Mouse (Mus musculus) gastrocnemius, adult 8-10 months (tissue): Measurements from ENCODE around the gene Shank3. TPM values are rescaled to one million over a fixed set of nuclear protein-coding genes. Genes with fewer than 3 reads are reported as not detected.

ENCODE experiments used
- DNase-seq, 2 experiments: peaks; one replicate each; pipeline ENCODE4 v3.0.0; 2022; ENCODE audit warnings: low spot score in 2 of 2
- total RNA-seq, 4 experiments: library from RNA; stranded (reverse); gene quantifications; 2 replicates each; pipeline ENCODE4 v1.2.4; 2022

The Shank3 gene
- total RNA-seq: 10 to 100 TPM in 2 of 4 experiments, 1 to 10 TPM in 2; 5.9 to 11.7 (median 8.8) TPM

DNA sequence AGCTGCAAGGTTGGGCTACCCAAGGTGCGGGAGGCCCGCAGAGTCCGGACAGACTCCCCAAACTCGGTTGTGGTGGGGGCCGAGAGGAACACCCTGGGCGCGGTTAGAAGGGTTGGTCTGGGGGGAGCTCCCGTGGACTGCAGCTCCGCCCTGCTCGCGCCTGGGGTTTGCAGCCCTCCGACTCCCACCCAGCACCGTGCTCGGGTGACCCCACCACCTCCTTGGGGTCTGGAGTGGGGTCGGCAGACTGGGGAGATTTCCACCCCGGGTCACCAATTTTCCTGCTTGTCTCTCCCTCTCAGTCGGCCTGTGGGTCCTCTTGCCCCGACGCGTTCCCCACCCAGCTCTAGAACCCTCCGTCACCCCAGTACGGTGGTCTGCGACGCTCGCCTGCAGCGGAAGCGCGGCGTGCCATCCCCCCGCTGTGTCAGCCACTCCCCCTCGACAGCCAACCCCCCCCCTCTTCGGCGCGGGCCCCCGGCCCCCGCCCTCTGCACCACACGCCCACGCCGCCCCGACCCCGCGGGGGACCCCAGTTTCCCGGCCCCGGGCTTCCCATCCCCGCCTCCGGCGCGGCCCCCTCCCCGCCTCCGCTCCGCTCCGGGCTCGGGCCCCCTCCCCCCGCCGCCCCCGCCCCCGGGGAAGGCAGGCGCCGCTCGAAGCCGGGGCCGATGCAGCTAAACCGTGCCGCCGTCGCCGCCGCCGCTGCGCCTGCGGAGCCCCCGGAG lies at the start of gene Shank3:
Gene Shank3, plus strand, starts transcription at position 663 of the 728 bp plus-strand sequence.
- DNase-seq: no peak

DNA sequence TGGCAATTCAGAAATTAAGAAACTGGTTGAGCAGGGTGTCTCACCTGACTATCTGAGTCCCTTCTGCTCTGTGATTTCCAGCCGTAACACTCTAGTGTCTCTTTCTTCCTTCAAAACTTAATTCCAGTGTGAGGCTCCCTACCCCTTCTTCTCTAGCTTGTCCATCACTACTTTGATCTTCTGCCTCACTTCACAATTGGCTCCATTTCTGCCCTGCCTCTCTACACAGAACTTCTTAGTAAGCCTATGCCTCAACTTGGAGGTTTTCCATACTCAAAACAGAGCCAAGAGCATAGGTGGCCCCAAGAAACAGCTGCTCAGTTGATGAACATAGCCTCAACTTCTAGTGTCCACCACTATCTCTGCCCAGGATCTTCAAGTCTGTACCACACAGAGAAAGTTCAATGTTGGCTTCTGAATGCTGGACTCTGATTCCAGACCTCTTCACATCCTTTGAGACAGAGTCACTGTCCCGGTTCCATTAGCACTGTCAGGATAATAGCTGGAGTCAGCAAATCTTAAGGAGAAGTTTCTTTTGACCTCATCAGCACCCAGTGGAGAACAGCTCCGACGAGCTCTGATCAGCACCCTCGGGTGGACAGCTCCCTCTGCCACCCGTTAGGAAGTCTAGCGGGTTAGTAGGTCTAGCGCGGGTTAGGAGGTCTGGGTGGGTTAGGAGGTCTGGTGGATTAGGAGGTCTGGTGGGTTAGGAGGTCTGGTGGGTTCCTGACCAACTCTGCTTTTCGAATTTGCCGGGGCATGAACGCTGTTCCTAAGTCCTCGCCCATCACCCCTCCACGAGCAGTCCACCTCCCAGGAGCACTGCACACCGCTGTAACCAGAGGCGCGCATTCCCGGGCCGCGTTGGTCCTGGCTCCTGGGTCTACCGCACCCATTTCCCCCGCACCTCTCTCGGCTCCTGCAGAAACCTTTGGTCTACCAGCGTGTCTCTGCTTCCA lies 46.2 kb upstream of the Shank3 start:
- no peak for DNase-seq

DNA sequence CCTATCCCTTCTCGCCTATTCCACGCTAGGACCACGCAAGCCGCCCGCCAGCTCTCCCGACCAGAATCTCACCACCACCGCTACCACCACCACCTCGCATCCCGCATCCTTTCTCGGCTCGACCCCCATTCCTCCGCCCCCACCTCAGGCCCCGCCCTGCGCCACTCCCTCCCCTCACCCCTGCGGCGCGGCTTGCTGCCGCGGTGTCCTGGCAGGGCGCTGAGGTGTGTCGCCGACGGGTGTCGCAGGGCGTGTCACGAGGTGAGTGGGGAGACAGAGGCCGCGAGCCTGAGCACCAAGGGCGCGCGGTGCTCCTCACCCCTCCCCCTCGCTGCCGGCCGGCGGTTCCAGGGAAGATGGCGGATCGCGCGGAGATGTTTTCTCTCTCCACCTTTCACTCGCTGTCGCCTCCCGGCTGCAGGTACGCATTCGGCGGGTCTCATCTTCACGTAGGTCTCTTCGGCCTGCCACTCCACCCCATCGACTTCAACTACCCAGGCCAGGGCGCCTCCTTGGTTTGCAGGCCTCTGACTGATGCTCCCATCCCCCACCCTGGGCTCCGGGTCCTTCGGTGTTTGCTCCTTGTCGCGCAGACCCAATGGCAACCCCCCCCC lies 45.5 kb upstream of the Shank3 start, which contains the start of gene Mapk8ip2:
Gene Mapk8ip2, plus strand, starts transcription at position 49 of the 614 bp plus-strand sequence.
- no peak for DNase-seq

DNA sequence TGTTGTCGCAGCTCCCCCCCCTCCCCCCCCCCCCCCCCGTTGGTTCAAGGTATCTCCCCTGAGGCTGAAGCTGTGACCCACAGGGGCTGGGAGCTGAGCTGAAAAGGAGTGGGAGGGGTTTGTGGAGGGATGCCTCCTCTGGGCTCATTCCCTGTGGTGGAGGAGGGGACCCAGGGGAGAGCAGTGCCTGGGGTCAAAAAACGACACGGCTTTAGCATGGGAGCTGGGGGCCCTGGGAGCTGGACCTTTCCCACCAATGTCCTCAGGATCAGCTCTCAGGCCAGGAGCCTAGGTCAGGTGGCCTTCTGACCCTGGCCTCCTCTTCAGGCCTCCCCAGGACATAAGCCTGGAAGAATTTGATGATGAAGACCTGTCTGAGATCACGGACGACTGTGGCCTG lies 44.6 kb upstream of the Shank3 start:
- no peak for DNase-seq

DNA sequence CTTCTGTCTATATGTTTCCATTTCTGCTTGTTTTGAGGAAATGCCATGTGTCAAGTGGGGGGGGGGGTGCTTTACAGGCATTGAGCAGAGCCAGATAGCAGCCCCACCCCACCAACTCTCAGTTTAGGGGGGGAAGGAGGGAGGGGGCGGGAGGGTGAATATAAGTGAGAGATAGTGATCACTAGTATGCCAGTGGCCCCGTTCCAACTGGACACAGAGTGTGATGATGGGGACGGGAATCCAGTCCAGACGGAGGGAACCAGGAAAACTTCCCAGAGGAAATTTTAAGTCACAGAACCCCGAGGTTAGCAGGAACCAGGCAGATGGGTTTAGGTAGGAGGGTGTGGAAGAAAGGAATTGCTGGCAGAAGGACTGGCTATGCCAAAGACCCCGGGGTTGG lies 43.8 kb upstream of the Shank3 start:
- DNase-seq: no peak

DNA sequence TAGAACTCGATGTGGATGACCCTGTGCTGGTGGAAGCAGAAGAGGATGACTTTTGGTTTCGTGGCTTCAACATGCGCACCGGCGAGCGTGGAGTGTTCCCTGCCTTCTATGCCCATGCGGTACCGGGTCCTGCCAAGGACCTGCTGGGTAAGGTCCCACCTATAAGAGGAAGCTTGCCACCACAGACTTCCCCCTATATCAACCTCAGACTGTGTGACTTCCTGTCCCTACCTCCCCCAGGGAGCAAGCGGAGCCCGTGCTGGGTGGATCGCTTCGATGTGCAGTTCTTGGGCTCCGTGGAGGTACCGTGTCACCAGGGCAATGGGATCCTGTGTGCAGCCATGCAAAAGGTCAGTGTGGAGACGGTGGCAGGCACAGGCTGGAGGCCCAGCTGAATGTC lies 40.5 kb upstream of the Shank3 start:
- no peak for DNase-seq

DNA sequence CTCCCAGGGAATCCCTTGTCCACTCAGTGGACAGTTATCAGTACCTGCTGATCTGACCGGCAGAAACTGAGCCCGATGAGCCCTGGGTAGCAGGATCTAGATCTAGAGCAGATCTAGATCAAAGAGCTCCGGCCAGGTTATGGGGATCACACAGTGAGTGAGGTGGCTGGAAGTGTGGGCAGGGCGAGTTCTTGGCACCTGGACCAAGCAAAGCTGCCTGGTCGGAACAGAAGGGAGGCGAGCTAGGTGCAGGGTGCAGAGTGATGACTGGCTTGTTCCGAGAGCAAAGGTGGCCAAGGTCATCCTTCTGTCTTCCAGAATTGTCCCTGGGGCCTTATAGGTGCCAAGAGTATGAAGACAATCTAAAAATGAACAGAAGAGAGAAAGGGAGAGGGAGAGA lies 39.6 kb upstream of the Shank3 start:
- no peak for DNase-seq

DNA sequence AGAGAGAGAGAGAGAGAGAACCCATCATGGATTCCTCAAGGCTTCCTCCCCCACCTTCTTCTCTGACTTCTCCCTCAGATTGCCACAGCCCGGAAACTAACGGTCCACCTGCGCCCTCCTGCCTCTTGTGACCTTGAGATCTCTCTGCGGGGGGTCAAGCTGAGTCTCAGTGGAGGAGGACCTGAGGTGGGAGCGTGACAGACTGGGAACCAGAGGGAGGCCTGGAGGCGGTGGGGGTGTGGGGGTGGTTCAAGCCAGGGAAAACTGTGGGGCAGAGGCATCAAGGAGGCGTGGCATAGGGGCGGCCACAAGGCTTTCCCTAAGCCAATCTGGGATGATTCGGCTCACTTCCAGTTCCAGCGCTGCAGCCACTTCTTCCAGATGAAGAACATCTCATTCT lies 39.1 kb upstream of the Shank3 start:
- DNase-seq: no peak

DNA sequence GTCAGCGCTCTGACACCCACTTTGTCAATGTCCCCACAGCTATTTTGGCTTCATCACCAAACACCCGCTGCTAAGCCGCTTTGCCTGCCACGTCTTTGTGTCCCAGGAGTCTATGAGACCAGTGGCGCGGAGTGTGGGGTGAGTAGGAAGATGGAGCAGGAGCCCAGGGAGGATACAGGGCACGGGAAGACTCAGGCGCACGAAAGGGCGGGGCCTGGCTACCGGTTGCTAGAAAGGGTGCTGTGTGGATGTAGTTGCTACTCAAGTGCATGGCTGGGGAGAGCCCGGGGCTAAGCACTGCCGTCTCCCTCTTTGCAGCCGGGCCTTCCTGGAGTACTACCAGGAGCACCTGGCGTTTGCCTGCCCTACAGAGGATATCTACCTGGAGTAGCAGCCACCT lies 38.1 kb upstream of the Shank3 start:
- no peak for DNase-seq

DNA sequence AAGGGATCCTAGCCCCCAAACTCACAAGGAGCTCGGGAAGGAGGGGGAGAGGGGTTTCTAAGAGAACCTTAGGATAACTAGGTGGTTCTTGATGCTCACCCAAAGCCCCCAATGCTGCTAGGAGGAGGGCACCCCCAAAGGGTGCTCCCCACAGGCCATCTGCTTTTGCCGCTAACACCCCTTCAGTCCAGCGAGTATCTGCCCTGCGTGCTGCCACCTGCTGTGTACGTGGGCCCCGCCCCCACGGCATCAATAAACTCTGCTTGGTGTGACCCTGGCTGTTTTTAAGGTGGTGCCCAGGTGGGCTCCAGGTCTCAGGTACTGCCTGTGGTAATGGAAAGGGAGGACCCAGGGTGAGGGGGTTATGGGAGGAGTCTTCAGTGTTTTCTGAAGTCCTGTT lies 37.2 kb upstream of the Shank3 start:
- DNase-seq: no peak

DNA sequence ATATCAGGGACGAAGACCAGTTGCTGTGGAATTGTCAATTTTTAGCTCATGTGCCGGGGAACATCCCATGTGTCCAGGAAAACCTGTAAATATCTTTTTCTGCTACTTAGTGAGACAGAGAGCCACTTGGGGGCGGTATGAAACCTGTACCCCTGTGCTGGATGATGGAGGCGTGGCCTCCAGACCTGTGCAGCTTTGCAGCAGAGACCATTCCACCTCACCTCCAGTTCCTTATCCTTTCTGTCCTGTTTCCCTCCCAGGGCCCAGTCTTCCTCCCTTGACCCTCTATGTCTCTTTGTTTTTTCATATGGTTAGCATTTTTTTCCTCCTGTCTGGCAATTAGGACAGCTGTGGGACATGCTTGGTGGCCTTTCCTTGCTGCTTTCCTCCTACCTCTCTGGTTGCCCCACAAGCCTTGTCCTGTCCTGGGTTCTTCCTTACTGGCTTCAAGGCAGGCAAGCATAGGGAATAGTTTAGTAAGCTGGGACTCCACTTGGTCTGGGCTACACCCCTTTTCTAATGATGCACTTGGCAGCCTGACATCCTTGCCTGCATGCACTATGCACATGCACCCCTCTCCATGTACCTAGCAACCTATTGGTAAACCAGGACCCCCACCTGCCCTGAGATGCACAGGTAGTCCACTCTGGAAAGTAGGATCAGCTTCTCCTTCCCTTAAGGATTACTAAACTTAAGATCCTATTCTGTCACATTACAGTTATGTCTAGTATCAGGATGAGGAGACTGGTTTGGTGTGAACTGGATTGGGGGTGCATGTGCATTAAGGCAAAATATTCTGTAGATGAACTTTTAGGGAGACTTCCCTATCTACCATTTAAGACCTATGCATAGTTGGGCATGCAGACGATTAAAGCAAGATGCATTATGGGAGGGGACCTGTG lies 35.8 kb upstream of the Shank3 start:
- DNase-seq: no peak

DNA sequence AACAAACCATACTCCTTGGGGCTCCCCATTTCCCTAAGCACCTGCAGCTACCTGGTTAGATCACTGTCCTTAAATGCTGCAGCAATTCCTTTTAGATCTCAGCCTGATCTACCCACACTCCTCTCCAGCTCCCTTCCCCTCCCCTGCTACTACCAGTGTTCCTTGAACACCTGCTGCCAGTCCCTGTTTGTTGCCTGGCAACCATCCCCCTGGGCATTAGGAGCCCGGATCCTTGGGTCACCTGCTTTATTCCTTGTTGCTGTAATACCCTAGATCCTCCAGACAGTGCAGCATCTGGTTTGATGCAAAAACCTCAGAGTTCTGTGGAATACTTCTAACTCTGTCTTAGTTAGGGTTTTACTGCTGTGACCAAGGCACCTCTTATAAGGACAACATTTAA lies 34.4 kb upstream of the Shank3 start:
- no peak for DNase-seq

DNA sequence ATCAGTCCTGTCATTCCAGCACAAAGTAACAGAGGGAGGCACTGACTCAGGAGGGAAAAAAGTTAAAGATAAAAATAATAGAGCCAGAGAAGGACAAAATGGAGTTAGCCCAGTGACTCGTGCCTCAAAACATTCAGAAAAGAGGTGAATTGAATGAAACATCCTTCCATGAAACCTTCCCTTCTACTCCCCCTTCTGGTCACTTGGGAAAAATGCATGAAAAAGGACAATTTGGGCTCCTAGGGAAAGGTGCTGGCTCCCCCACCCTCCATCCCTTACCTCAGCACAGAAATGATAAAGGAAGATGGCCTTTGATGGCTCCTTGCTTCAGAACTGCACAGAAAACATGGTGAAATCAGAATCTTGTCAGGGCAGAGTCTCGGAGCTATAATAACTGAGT lies 30.8 kb upstream of the Shank3 start:
- DNase-seq: no peak

DNA sequence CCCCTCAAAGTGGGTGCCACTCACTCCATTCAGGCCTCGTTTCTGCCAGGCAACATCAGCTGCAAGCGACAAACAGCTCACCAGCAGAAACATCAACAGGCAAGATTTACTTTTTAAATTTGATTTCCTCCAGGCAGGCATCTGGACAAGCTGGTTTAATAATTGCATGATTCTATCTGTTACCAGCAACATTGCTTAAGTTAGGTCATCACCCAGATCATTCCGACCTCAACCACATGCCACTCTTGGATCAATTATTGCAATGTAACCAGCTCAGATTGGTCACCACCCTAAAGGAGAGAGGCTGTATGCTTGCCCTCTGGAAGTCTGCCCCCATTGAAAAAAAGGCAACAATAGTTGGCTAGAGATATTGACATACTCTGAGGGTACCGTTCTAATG lies 27.9 kb upstream of the Shank3 start:
- DNase-seq: no peak

DNA sequence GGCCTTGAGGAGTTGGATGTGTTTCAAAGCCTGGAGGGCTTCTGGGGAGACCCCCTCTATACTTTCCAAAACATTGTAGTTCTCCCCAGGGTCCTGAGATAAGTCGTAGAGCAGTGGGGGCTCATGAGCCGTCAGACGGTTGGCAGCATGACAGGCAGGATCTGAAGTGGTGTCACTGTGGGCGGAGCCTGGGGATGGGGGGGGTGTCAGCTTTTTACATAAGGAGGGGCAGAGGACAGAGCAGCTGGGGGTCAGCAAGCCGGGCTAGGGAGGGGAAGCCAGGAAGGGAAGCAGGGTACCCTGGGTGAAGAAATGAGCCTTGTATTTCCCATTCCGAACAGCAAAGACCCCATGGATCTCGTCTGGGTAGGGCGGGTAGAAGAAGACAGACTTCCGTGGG lies 26.1 kb upstream of the Shank3 start:
- DNase-seq: no peak

DNA sequence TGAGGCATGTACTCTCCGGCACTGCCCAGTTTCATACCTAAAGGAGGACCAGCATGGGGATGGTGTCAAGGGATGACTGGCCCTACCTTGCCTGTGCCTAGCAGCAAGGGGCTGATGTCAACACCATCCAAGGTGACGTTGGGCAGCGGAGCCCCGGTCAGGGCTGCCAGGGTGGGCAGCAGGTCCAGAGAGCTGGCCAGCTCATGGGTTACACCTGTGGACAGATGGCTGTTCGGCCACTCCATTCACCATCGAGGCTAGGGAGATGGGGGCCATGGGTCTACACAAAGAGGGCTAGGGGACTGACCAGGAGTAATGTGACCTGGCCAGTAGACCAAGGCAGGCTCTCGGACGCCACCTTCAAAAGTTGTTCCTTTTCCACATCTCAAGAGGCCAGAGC lies 25.5 kb upstream of the Shank3 start:
- DNase-seq: no peak

DNA sequence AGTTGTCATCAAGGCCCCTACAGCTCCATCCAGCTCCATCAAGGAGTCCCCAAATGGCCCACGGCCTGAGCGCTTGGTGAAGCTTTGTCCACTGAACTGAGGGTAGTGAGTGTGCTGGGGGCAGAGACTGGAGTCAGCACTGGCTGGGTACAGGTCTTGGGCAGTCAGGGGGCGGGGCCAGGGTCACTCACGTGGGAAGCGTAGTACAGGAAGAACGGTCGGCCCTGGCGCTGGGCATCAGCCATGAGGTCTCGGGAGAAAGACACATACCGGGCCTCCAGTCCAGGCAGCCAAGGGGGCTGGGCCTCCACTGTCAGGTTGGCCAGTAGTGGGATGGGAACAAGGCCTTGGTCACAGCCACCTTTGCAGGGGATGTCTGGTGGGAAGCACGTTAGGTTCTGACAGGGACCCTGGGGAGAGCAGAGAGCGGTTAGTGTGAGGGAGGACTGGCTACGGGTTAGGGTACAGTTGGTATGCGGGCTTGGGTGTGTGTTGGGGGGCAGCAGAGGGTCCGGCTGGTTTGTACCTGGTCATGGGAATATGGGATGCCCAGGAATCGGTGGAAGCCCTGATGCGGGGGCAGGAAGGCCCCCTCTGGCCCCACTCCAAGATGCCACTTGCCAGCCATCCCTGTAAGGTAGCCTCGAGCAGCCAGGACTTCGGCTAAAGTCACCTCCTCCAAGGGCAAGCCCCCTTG lies 24.7 kb upstream of the Shank3 start:
- DNase-seq: no peak

DNA sequence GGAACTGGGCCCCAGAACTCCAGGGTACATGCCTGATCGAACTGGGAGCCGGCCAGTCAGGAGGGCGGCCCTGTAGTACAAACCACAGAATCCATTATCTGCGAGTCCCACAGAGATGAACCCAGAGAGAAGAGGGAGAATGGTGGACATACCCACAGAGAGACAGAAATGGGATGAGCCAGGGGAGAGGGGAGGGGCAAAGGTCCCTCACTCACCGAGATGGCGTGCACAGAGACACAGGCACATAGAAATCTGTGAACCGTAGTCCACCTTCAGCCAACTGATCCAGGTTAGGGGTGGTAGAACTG lies 24.2 kb upstream of the Shank3 start:
- no peak for DNase-seq

DNA sequence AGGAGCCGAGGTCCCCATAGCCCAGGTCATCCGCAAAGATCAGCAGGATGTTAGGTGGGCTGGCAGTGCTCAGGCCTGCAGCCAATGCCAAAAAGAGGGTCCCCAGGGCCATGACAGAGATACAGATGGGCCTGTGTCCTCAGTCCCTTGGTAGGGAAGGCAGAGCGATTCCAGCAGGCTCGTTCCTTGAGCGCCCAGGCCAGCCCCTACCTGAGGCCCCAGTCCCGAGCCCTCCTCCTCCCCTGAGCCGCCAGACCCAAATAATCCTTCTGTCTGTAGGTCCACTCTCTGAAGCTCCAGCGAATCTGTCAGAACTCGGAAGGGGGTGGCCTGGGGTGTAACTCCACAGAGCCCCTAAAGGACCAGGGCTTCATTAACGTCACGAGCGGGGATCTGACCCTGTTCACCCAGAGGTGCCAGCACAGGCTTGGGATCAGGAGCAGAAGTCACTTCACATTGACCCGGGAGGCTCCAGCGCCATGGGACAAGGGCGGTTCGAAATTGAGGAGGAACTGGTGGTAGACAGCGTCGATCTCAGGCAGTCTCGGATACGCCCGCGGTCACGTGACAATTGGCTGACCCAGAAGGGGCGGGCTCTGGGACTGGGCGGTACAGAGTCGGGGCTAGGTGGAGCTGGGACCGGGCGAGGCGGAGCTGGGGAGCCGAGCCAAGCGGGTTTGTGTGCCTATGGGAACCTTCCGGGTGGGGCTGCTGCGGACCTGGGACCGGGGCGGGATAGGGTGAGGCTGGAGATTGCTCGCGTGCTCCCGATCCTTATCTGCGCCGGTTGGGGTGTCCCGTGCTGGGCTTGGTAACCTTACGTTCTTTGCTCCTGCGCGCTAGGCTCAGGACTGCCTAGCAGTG lies 23.6 kb upstream of the Shank3 start:
- DNase-seq: peak; percentile 92

DNA sequence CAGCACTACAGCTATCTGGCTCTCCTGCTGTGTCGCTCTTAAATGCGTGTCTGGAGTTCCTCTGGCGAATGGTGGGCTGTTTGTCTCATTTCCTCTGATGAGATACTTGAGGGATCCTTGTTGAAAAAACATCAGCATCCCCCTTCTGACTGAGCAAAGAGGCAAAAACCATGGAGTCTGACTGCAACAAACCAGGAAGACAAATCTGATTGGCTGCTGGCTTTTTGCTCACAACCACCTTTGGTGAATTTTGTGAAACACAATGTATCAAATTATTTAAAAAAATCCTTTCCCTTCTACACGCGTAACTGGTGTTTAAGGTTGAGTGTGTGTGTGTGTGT lies 23.0 kb upstream of the Shank3 start:
- DNase-seq: no peak
